Mouse (Mus musculus) adrenal gland, postnatal 0 days (tissue): ENCODE measurements around the gene Map7d1. TPM values are rescaled to one million over a fixed set of nuclear protein-coding genes. Genes with fewer than 3 reads are reported as not detected.

Experiments
- polyA plus RNA-seq: library from polyadenylated mRNA; unstranded; fragments of >200 nt; fragmentation: Nextera tagmentation; extraction: Ambion mirVana; gene quantifications from 2 replicates; pipeline ENCODE4 v1.2.1, GENCODE M21; 2015

The Map7d1 gene
- 28.7 and 41.5 TPM in 2 replicates for polyA plus RNA-seq

GRCm38 (mm10) chr4:126256131-126256791, at the start of gene Map7d1:
Gene Map7d1, minus strand, starts transcription at chr4:126256343.

GRCm38 (mm10) chr4:126286492-126286891, 30.3 kb upstream of the Map7d1 start, which contains the start of gene Col8a2:
Gene Col8a2, plus strand, starts transcription at chr4:126286793.

GRCm38 (mm10) chr4:126262119-126262807, 6.1 kb upstream of the Map7d1 start, which contains the start of gene Trappc3:
Gene Trappc3, plus strand, starts transcription at chr4:126262325.

GRCm38 (mm10) chr4:126202303-126203181, 53.6 kb downstream of the Map7d1 start, which contains the start of gene Thrap3:
Gene Thrap3, minus strand, starts transcription at chr4:126202760.

Other genes starting within 250 kb of the Map7d1 start
- gene Csf3r, start 231.8 kb downstream of the Map7d1 start, polyA plus RNA-seq = 0.82 and 1.2 TPM in 2 replicates
- 125 and 159 TPM in 2 replicates for gene Mrps15, start 209.4 kb downstream of the Map7d1 start, polyA plus RNA-seq
- gene Oscp1, start 197.8 kb downstream of the Map7d1 start, polyA plus RNA-seq = 10.7 and 12.6 TPM in 2 replicates
- 69.4 and 75.4 TPM in 2 replicates for gene Lsm10, start 159.7 kb downstream of the Map7d1 start, polyA plus RNA-seq
- 11.4 and 14.1 TPM in 2 replicates for gene Stk40, start 152.4 kb downstream of the Map7d1 start, polyA plus RNA-seq
- gene Eva1b, start 108.6 kb downstream of the Map7d1 start, polyA plus RNA-seq = 88.0 and 119 TPM in 2 replicates
- gene Sh3d21, start 92.9 kb downstream of the Map7d1 start, polyA plus RNA-seq = 5.4 and 5.5 TPM in 2 replicates
- gene Thrap3, start 53.6 kb downstream of the Map7d1 start, polyA plus RNA-seq = 91.4 and 131 TPM in 2 replicates
- 109 TPM in 2 replicates for gene Trappc3, start 6.0 kb upstream of the Map7d1 start, polyA plus RNA-seq
- gene Col8a2, start 30.4 kb upstream of the Map7d1 start, polyA plus RNA-seq = 11.9 and 24.7 TPM in 2 replicates
- gene Adprhl2, start 65.4 kb upstream of the Map7d1 start, polyA plus RNA-seq = 52.1 and 60.8 TPM in 2 replicates
- gene Tekt2, start 69.3 kb upstream of the Map7d1 start, polyA plus RNA-seq = 5.9 and 8.6 TPM in 2 replicates
- 6.2 and 12.1 TPM in 2 replicates for gene Ago3, start 173.2 kb upstream of the Map7d1 start, polyA plus RNA-seq
- gene Ago1, start 212.2 kb upstream of the Map7d1 start, polyA plus RNA-seq = 2.2 and 3.3 TPM in 2 replicates